Mouse (Mus musculus) heart, postnatal 0 days (tissue): ENCODE results near the gene Daam2.

Experiments used
- CTCF ChIP-seq: IDR thresholded peaks from 2 replicates; pipeline ENCODE4 v1.5.1; 2016; ENCODE audit warnings: antibody characterized with exemption, control low read depth, low read depth
- EP300 ChIP-seq: IDR thresholded peaks from 2 replicates; pipeline ENCODE4 v1.6.1; 2016; ENCODE audit warnings: antibody characterized with exemption, low read depth

GRCm38 (mm10) chr17:49551991-49552390, 12.2 kb downstream of the Daam2 start:
- TF ChIP-seq CTCF (no peak), EP300 (no peak)
